Mouse (Mus musculus): ENCODE results near the gene Ift80.
"Not testable (repeated sequence)": the region's sequence is repeated elsewhere in the genome, so short reads cannot be mapped to it uniquely, and the experiment has no call there.

Gene Ift80

GRCm38 (mm10) chr3:68986550-68986949 is 17.8 kb downstream of the Ift80 start:
- DNase-seq (ENCODE audit: low spot score in 2 of 2): no peak

GRCm38 (mm10) chr3:68980898-68981297 is 23.5 kb downstream of the Ift80 start:
- no peak for DNase-seq (ENCODE audit: low spot score in 2 of 2)

GRCm38 (mm10) chr3:68979187-68979586 is 25.2 kb downstream of the Ift80 start:
- no peak for DNase-seq (ENCODE audit: low spot score in 2 of 2)

- no peak for DNase-seq (ENCODE audit: low spot score in 2 of 2)
Measured at GRCm38 (mm10) chr3:68977696-68978095, 26.7 kb downstream of the Ift80 start.

- no peak for DNase-seq (ENCODE audit: low spot score in 2 of 2)
Measured at GRCm38 (mm10) chr3:68975533-68976490, 28.6 kb downstream of the Ift80 start.

- no peak for DNase-seq (ENCODE audit: low spot score in 2 of 2)
Measured at GRCm38 (mm10) chr3:68974639-68975532, 29.5 kb downstream of the Ift80 start.

GRCm38 (mm10) chr3:68973574-68973973 is 30.8 kb downstream of the Ift80 start:
- no peak for DNase-seq (ENCODE audit: low spot score in 2 of 2)

GRCm38 (mm10) chr3:68969091-68969590 is 35.2 kb downstream of the Ift80 start:
- DNase-seq (ENCODE audit: low spot score in 2 of 2): no peak

- no peak for DNase-seq (ENCODE audit: low spot score in 2 of 2)
Measured at GRCm38 (mm10) chr3:68967404-68967803, 37.0 kb downstream of the Ift80 start.

- no peak for DNase-seq (ENCODE audit: low spot score in 2 of 2)
Measured at GRCm38 (mm10) chr3:68966527-68967285, 37.7 kb downstream of the Ift80 start.

- DNase-seq (ENCODE audit: low spot score in 2 of 2): no peak
Measured at GRCm38 (mm10) chr3:68964682-68965081, 39.7 kb downstream of the Ift80 start.

GRCm38 (mm10) chr3:68957413-68957812 is 47.0 kb downstream of the Ift80 start:
- no peak for DNase-seq (ENCODE audit: low spot score in 2 of 2)

- DNase-seq (ENCODE audit: low spot score in 2 of 2): no peak
Measured at GRCm38 (mm10) chr3:68956454-68956853, 47.9 kb downstream of the Ift80 start.

- DNase-seq (ENCODE audit: low spot score in 2 of 2): peak in 1 of 2 experiments; percentile 11
Measured at GRCm38 (mm10) chr3:68954487-68954886, 49.9 kb downstream of the Ift80 start.

- no peak for DNase-seq (ENCODE audit: low spot score in 2 of 2)
Measured at GRCm38 (mm10) chr3:68952707-68953106, 51.7 kb downstream of the Ift80 start.

- not testable (repeated sequence) for DNase-seq (ENCODE audit: low spot score in 2 of 2)
Measured at GRCm38 (mm10) chr3:68951971-68952370, 52.4 kb downstream of the Ift80 start.

GRCm38 (mm10) chr3:68949381-68949780 is 55.0 kb downstream of the Ift80 start:
- no peak for DNase-seq (ENCODE audit: low spot score in 2 of 2)

GRCm38 (mm10) chr3:68948918-68949317 is 55.5 kb downstream of the Ift80 start:
- peak in 1 of 2 experiments; percentile 27 for DNase-seq (ENCODE audit: low spot score in 2 of 2)

- DNase-seq (ENCODE audit: low spot score in 2 of 2): no peak
Measured at GRCm38 (mm10) chr3:68941867-68942266, 62.5 kb downstream of the Ift80 start.

- no peak for DNase-seq (ENCODE audit: low spot score in 2 of 2)
Measured at GRCm38 (mm10) chr3:68940311-68940710, 64.1 kb downstream of the Ift80 start.

- no peak for DNase-seq (ENCODE audit: low spot score in 2 of 2)
Measured at GRCm38 (mm10) chr3:68939312-68939711, 65.1 kb downstream of the Ift80 start.
